Mouse (Mus musculus): Measurements from ENCODE around the gene Gm28434.

Gene Gm28434

DNA sequence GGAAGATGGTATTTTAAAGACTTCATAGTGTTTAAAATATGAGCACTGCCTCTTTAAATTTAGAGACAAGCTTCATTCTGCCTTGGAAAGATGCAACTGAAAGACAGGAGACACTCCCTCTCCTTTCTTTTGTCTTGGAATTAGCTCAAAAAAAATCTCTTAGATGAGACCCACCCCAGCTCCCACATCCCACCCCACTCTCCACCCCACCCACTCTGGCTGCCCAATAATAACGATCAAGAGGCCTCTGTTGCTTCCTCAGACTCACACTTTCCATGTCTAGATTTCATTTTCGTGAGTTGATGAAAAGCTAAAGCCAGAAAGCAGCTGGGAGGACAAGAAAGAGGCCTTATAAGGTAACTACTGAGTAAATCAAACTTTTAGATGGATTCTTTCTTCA lies at the start of gene Gm28434, which contains the start of gene 2310003L06Rik:
Gene Gm28434 (plus strand): TSS at position 317 of the 400 bp plus-strand sequence.
Gene 2310003L06Rik (plus strand): TSS at position 259 of the 400 bp plus-strand sequence.
- DNase-seq (ENCODE audit: low read depth): no peak

DNA sequence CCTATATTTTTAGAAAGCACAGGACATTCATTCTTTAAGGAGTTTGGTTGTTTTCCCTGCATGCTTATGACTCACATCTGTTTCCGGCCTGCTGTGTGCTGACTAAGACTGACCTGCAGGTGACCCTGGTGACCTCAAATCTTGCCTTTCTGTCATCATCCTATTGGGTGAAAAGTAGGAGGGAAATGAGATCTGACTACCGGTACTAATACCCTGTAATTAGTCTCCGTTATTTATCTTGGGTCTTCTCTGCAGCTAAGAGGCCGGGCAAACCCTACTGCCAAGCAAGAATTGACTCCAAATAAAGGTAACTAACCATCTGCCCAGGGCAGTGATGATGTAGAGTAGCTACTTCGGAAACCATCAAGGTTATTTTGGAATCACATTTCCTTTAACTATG lies 43.9 kb upstream of the Gm28434 start, which contains the start of gene Csn3:
Gene Csn3 (plus strand): TSS at position 208 of the 400 bp plus-strand sequence.
- DNase-seq (ENCODE audit: low read depth): no peak

DNA sequence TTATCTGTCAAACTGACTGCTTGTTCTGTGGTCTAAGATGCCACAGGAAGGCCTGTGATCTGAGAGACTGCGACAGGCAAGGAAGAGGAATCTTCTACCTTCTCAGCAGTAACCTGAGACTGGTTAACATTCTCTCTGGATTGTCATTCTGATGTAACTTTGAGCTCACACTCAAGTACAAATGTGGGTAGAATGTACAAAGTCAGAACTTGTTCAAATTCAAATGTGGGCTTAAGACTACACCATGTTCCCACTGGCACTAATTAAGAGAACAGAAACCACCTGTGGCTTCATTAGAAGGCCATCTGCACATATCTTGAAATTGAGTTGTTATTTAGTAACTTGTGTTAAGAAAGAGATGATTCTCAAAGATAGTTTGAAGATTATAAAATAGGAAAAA lies 37.7 kb upstream of the Gm28434 start:
- DNase-seq (ENCODE audit: low read depth): no peak

DNA sequence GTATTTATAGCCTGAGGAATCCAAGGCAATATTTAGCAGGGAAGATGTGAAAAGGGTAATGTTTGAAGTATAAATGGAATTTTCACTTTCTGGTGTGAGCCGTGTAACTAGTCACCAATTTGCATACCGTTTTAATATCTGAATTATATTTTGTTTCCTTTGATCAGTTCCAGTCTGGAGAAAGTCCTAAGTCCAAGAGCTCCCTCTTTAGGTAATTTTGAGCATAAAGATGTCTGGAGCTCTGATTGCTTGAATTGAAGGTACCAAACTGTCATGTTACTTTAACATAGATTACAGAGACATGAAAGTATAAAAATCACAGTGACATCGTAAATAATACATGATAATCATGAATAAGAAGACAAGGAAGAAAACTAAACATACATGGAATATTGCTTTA lies 28.6 kb upstream of the Gm28434 start:
- no peak for DNase-seq (ENCODE audit: low read depth)

DNA sequence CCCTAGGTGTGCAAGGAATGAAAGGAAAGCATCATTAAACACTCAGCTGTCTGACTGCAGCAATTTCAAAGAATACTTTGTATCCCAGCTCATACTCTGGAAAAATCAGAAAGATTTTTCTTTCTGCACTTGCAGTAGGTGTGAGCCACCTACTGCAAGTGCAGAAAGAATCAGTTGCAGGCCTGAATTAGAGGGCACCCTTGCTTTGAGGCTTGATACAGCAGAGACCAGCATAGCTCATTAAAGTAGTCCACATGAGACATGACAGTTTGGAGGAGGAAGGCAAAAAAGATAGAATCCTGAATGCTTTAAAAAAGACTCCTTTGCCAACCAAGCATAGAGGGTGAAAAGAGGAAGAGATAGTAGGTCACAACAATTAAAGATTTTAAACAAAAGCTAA lies 26.8 kb upstream of the Gm28434 start:
- no peak for DNase-seq (ENCODE audit: low read depth)

DNA sequence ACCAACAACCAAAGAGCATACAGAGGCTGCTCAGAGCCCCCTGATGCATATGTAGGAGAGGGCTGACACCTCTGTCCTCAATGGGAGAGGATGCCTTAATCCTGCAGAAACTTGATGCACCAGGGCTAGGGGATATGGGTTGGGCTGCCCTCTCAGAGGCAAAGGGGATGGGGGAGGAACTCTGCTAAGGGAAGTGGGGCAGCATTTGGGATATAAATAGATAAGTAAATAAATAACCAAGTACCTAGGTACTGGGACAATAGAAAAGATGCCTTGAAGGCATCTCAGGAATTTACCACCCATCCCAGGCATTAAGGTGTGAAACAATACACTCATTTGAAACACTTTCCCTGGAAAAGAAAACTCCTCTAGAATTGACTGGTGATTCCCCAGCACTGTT lies 17.5 kb upstream of the Gm28434 start:
- no peak for DNase-seq (ENCODE audit: low read depth)

DNA sequence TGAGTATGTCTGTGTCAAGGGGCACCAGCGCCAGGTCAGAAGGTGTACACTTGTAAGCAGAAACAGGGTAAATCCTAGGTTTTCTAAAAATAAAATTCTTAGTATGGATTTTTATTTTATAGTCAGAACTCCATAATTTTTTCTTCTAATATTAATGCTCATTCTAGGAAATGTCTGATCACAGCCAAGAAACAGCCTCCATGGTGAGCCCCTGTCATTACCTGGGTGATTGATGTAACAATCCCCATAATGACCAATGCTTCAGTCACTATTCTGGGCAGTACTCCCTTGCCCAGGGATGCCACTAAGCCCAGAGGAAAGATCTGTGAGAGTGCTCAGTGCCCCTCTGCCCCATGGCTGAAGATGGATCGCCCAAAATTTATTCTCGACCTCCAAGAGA lies 9.8 kb downstream of the Gm28434 start, which contains the start of gene Cabs1:
Gene Cabs1 (plus strand): TSS at position 301 of the 400 bp plus-strand sequence.
- no peak for DNase-seq (ENCODE audit: low read depth)

DNA sequence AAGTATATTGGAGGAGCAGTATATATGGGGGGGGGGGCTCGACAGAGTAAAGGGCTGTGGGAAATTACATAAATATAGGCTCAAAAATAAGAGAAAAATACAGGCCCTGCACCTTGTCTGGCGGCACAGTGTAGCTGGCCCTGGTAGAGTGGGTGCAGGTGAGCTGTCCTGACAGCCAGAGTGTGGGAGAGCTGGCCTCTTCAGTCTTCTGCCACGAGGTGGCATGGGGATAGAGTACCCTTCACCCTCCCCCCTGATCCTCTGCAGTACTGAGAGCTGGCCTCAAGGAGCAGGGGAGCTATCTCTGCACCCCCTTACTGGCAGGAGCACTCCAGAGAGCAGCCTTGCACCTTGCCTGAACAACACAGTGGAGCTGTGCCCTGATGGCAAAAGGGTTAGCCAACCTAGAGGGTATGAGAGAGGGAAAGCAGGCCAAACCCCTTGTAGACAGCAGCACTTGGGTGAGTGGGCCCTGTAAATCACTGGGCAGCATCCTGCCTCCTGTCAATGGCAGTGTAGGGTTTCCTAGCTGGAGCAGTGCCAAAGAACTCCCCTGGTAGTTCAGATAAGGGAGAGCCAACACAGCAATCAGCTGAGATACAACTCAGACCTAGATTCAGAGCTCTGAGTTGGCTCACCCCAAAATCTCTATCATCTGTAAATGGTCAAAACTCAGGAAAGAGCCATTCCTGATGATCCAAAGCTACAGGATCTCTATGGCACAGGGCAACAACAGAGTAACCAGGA lies 13.3 kb downstream of the Gm28434 start:
- DNase-seq (ENCODE audit: low read depth): no peak

DNA sequence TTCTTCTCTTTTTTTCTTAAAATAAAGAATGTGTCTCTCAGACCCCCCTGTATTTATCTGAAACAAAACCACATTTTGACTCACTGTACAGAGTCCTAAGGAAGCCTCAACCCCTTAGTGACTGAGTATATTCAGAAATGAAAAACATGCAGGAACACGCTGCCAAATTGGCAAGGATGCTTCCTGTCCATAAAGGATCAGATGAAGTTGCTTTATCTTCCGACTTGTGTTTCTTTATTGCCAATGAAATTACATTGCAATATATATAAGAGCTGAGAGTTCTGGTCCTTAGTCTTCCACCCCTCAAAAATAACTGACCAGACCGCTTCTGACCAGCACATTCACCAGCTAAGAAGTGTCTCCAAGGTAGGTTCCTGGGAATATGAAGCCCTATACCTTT lies 32.9 kb downstream of the Gm28434 start, which contains the start of gene Smr3a:
Gene Smr3a (plus strand): TSS at position 301 of the 400 bp plus-strand sequence.
- no peak for DNase-seq (ENCODE audit: low read depth)

DNA sequence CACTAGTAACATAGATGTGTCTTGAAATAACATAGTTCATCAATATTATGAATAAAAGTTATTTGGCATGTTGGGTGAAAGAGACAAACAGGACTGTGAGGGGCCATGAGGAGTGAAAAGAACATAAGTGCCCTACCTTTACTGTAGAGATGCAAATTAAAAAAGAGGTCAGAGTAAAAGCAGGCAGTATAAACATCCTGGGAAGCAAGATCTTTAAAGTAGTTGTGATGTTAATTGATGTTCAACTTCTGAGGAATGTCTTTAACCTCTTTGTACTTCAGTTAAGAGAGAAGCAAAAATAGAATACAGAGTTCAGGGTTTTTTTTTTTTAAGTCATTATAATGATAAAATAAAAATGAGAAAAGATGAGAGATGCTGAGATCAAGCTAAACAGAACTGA lies 35.9 kb downstream of the Gm28434 start:
- no peak for DNase-seq (ENCODE audit: low read depth)

All from fibroblast of lung, adult 2 months (primary cell).